Mouse (Mus musculus): Measurements from ENCODE around the gene Ppp1r9b.

- TF ChIP-seq POLR2A (IDR thresholded peaks at IDR 0.05; ENCODE audit: control insufficient read depth, extremely low read depth, insufficient read depth, low read length, poor library complexity), result no peak
- TF ChIP-seq CTCF (IDR thresholded peaks at IDR 0.05; ENCODE audit: borderline replicate concordance, control insufficient read depth, extremely low read depth, insufficient read depth, low read length, poor library complexity), result no peak
Observed at GRCm38 (mm10) chr11:94994947-94995772, 4.3 kb downstream of the Ppp1r9b start.
